Mouse (Mus musculus) olfactory bulb, adult 2 months (tissue): Measurements from ENCODE around the gene Dach1.

ENCODE experiments used
- CTCF ChIP-seq: fragments of 200-500 bp; IDR thresholded peaks from 2 replicates; pipeline ENCODE4 v1.5.1; 2012; ENCODE audit warnings: low read depth, mild to moderate bottlenecking, low read length, moderate library complexity; ENCODE audit not compliant: insufficient read depth
- POLR2A ChIP-seq: fragments of 200-500 bp; IDR thresholded peaks from 2 replicates; pipeline ENCODE4 v1.6.1; 2012; ENCODE audit warnings: mild to moderate bottlenecking, low read depth, low read length, moderate library complexity; ENCODE audit not compliant: insufficient read depth

DNA sequence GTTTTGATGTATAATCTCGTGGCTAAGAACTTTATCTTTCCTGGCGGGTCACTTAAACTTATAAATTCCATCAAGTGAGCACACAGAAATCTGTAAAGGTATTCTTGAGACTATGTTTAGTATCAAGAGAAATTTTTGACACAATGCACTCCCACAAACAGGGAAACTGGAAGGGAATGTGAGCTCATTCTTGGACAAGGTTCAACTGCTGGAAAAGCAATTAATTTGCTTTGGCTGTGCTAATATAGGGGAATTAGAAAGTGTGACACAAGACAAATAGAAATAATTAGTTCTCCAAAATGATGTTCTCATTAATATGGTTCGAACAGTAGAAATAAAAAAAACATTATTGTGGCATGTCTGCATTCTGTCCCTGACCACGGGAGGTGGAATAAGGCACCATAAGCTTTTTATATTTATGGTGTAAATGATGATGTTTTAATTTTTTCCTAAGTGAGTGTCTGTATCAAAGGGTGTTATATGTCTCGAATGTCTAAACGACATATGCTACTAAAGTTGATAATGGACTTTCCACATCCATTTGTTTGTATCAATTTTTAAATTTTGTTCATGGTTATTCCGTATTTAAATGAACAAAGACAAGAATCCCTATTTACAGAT is 354.9 kb downstream of the Dach1 start:
- TF ChIP-seq CTCF (no peak), POLR2A (no peak)
